Mouse (Mus musculus) G1E (cell line): ENCODE measurements around the gene Ccdc124. TPM values are rescaled to one million over a fixed set of nuclear protein-coding genes. Genes with fewer than 3 reads are reported as not detected.

ENCODE experiments used
- ATAC-seq: 2 replicates; pipeline ENCODE4 v1.8.0; 2016; ENCODE audit warnings: mild to moderate bottlenecking; ENCODE audit not compliant: insufficient number of reproducible peaks, poor library complexity, low FRiP score, severe bottlenecking; ENCODE audit errors: extremely low read depth
- DNase-seq: peaks from one replicate; pipeline ENCODE4 v3.0.0; 2012; ENCODE audit warnings: low spot score
- H3K27me3 ChIP-seq: 2 replicates; pipeline ENCODE4 v1.6.1; 2012; ENCODE audit warnings: mild to moderate bottlenecking, low read length, inconsistent platforms; ENCODE audit not compliant: insufficient read depth
- H3K36me3 ChIP-seq: replicated peaks from 2 replicates; pipeline ENCODE3; 2012; ENCODE audit warnings: mild to moderate bottlenecking, inconsistent platforms
- H3K4me1 ChIP-seq: 2 replicates; pipeline ENCODE4 v1.6.1; 2012; ENCODE audit warnings: low read depth, low read length, inconsistent platforms, mixed read lengths; ENCODE audit not compliant: insufficient read depth
- H3K4me3 ChIP-seq: 2 replicates; pipeline ENCODE4 v1.5.1; 2012; ENCODE audit warnings: low read depth, mild to moderate bottlenecking, inconsistent platforms, low read length, moderate library complexity, mixed read lengths
- H3K9me3 ChIP-seq: replicated peaks from 2 replicates; pipeline ENCODE4 v1.6.1; 2012; ENCODE audit warnings: inconsistent platforms
- CTCF ChIP-seq: IDR thresholded peaks from 2 replicates; pipeline ENCODE4 v1.5.1; 2012; ENCODE audit warnings: low read depth, low read length, inconsistent platforms, mixed read lengths
- GATA1 ChIP-seq: IDR thresholded peaks from 2 replicates; pipeline ENCODE4 v1.6.1; 2012; ENCODE audit warnings: borderline replicate concordance, low read length, inconsistent platforms, mixed read lengths
- GATA2 ChIP-seq: IDR thresholded peaks from 2 replicates; pipeline ENCODE4 v1.6.1; 2012; ENCODE audit warnings: low read depth, low read length, inconsistent platforms, borderline replicate concordance
- POLR2AphosphoS5 ChIP-seq: IDR thresholded peaks from 2 replicates; pipeline ENCODE4 v1.6.1; 2012; ENCODE audit warnings: low read depth, low read length, inconsistent platforms; ENCODE audit not compliant: insufficient replicate concordance
- TAL1 ChIP-seq: conservative IDR thresholded peaks from 2 replicates; pipeline ENCODE4 v1.6.1; 2012; ENCODE audit warnings: low read depth, low read length, inconsistent platforms, mixed read lengths
- polyA plus RNA-seq: library from polyadenylated mRNA; stranded (reverse); fragments of >175 nt; gene quantifications from 2 replicates; pipeline ENCODE4 v1.2.3, GENCODE M21; 2012
- total RNA-seq, 2 experiments: library from RNA; stranded (forward) in 1 of 2; stranded (reverse) in 1 of 2; fragments of 200-1000 nt in 1 of 2; fragments of >200 nt in 1 of 2; fragmentation: Nextera tagmentation in 1 of 2; gene quantifications; 2 replicates each; pipeline ENCODE4 v1.2.3; 2014 to 2017

Ccdc124 gene
- total and polyA plus RNA-seq, 3 experiments: 16.1 to 171 (median 18.9) TPM

DNA sequence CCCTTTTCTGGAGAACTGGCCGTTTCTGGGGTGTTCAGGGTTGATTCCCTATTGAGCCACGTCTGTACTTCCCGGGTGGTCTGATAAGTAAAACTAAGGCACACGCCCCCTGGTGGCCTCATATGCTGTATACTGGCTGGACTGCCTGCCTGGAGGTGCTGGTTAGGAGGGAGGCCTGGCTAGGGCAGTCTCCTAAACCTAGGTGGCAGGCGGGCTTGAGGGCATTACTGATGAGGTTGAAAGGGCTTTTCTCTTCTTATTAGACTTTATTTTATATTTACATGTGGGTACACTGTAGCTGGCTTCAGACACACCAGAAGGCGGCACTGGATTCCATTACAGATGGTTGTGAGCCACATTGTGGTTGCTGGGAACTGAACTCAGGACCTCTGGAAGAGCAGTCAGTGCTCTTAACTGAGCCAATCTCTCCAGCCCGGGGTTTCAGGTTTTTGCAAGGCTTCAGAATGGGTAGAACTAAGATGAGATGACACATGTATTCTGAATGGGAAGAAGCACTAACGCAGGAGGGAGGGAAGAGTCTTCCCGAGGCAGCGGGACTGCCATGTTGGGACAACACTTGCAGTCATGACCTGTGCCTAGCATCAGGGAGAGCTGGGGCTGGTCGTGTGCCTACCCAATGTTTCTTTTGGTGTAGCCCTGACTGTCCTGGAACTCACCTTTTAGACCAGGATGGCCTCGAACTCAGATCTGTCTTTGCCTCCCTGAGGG is 20.1 kb upstream of the Ccdc124 start:
- DNase-seq (peak; percentile 71), ATAC-seq (no peak)
- H3K36me3 ChIP-seq: peaks cover 63% of the 10 kb centered on the region
- H3K9me3 ChIP-seq: peaks cover 28% of the 10 kb centered on the region
- peaks cover 3% of the 10 kb centered on the region; the same call in 1 of the 2 replicates for H3K27me3 ChIP-seq
- H3K4me1 ChIP-seq: peaks cover 35% of the 10 kb centered on the region
- no peak overlapping the region for H3K4me3 ChIP-seq
- TF ChIP-seq GATA2 (no peak), POLR2AphosphoS5 (no peak; the same call in 1 of the 2 replicates), GATA1 (no peak), TAL1 (no peak), CTCF (no peak)

DNA sequence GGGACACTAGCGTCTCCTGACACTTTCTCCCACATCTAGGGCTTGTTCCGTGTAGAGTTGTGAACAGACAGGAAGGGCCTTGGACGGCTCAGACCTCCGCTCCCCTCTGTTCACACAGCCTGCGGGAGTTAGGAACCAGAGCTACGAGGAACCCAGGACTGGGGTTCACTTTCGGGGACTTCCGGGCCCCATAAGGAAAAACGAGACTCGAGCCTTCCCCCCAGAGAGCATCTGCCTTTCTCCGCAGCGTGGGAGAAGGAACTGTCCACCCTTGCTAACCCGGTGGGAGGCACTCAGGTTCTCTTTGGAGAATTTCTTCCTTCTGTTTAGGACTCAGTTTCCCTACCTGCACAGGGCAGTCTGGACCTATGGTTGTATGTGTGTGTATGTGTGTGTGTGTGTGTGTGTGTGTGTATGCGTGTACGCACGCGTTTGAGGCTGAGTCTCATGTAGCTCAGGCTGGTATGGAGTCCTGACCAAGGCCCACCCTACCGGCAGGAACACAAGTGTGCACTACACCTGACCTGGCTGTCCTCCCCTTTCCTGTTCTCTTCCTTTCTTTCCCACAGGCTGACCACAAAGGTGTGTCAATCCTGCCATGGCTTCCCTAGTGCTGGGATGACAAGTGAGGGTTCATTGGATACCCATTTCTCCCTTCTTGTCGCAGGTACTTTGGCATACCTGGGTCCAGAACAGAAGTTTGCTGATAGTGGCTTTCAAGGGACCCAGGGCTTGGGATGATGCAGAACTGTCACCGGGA is 19.3 kb upstream of the Ccdc124 start:
- ATAC-seq: no peak
- peaks cover 63% of the 10 kb centered on the region for H3K36me3 ChIP-seq
- peaks cover 28% of the 10 kb centered on the region for H3K9me3 ChIP-seq
- DNase-seq: no peak
- TF ChIP-seq POLR2AphosphoS5 (peak; percentile 98), GATA2 (no peak)
- no peak overlapping the region; the same call in 1 of the 2 replicates for H3K4me3 ChIP-seq
- peaks cover 28% of the 10 kb centered on the region for H3K4me1 ChIP-seq
- peaks cover 3% of the 10 kb centered on the region; the same call in 1 of the 2 replicates for H3K27me3 ChIP-seq

DNA sequence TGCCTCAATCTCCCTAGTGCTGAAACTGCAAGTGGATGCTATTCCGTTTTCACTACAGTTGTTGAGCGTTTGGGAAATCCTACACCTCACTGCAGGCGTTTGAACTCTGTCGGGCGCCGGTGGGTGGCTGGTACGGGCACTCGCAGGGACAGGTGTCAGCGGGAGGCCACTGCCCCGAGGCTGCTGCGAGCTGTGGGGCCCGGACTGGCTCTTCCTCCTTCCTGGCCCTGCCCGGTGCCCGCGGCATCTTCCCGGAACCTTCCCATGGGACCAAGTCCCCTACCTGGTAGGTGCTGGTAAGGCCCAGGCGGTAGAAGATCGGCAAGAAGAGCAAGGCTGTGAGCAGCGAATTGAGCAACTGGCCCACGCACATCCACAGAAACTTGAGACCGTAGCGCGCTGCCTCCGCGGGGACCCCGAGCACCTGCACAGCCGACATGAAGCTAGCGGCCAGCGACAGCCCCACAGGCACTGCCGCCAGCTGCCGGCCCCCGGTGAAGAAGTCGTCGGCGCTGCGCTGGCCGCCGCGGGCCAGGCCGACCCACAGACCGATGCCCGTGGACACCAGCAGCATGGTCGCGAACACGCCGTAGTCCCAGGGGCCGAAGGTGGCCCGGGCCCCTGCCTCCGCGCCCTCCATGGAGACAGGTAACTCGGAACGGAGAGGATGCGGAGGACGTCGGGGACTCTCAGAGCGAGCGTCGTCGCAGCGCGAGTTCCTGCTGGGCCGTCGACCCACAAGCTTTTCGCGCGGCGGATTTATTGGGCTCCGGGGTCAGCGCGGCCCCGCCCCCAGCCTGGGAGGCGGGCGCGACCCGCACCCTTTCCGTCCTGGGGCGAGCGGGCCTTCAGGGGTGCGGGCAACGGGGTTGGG is 18.5 kb upstream of the Ccdc124 start, which contains the start of gene Slc5a5:
TSS of gene Slc5a5 (minus strand) at position 736 of the 874 bp plus-strand sequence.
- H3K4me1 ChIP-seq: peaks cover 31% of the 10 kb centered on the region
- TF ChIP-seq GATA2 (no peak), TAL1 (no peak), CTCF (no peak), POLR2AphosphoS5 (no peak), GATA1 (no peak)
- ATAC-seq (no peak), DNase-seq (no peak)
- H3K36me3 ChIP-seq: peaks cover 63% of the 10 kb centered on the region
- H3K27me3 ChIP-seq: peaks cover 3% of the 10 kb centered on the region; the same call in 1 of the 2 replicates
- H3K4me3 ChIP-seq: peak within 1 kb of the TSS; percentile 30; the same call in 1 of the 2 replicates
- H3K9me3 ChIP-seq: peaks cover 28% of the 10 kb centered on the region

DNA sequence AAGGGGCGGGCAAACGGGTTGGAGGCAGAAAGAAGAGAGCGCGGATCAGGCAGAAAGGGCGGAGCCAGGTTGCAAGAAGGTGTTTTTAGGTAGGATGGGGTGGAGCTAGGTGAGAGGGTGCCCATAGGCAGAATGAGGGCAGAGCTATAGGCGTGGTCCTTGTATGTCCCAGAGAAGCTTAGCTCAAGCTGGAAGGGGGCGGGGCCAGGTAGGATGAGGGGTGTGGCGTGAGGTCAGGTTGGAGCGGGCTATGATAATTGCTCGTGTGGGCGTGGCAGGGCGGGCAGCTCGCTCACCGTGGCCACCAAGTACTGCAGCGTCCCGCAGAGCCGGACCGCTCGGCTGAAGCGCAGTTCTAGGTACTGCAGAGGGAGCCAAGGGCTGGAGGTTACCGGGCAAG is 17.6 kb upstream of the Ccdc124 start:
- H3K36me3 ChIP-seq: peaks cover 60% of the 10 kb centered on the region
- peaks cover 3% of the 10 kb centered on the region; the same call in 1 of the 2 replicates for H3K27me3 ChIP-seq
- peaks cover 31% of the 10 kb centered on the region for H3K4me1 ChIP-seq
- no peak overlapping the region; the same call in 1 of the 2 replicates for H3K4me3 ChIP-seq
- no peak for TF ChIP-seq GATA2
- no peak for TF ChIP-seq CTCF
- no peak for TF ChIP-seq TAL1
- no peak for TF ChIP-seq POLR2AphosphoS5
- no peak for TF ChIP-seq GATA1
- DNase-seq (no peak), ATAC-seq (no peak)
- H3K9me3 ChIP-seq: peaks cover 28% of the 10 kb centered on the region

DNA sequence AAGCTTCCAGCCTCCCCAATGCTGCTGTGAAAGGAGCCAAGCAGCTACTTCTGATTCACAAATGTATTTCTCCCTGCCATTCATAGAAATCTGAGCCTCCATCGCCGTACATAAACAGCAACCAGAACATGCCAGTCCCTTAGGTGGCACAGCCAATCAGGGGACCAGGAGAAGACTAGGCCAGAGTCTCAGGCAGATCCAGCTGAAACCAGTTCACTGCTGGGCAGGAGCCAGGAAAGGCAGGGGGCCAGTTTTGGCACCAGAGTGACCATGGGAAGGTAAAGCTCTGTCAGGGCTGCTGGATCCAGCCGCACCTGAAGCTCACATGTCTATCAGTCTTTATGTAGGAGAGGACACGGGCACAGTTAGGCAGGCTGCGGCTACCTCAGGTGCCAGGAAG is 16.9 kb upstream of the Ccdc124 start:
- no peak overlapping the region for H3K4me3 ChIP-seq
- ATAC-seq (no peak), DNase-seq (no peak)
- H3K4me1 ChIP-seq: peaks cover 25% of the 10 kb centered on the region
- TF ChIP-seq CTCF (no peak), TAL1 (no peak), POLR2AphosphoS5 (no peak), GATA1 (no peak), GATA2 (no peak)
- H3K9me3 ChIP-seq: peaks cover 28% of the 10 kb centered on the region
- peaks cover 53% of the 10 kb centered on the region for H3K36me3 ChIP-seq
- H3K27me3 ChIP-seq: peaks cover 3% of the 10 kb centered on the region; the same call in 1 of the 2 replicates
